Mouse (Mus musculus) C2C12 (cell line): ENCODE results near the gene Hspa4.

Experiments
- CTCF ChIP-seq: IDR thresholded peaks from one replicate; pipeline ENCODE4 v1.5.1; 2011; ENCODE audit not compliant: control insufficient read depth, insufficient read depth, insufficient read length
- MAX ChIP-seq: IDR thresholded peaks from one replicate; pipeline ENCODE4 v1.6.1; 2011; ENCODE audit warnings: mild to moderate bottlenecking, control low read depth
- MYOD1 ChIP-seq: IDR thresholded peaks from one replicate; pipeline ENCODE4 v1.6.1; 2011; ENCODE audit warnings: low read depth; ENCODE audit not compliant: control insufficient read depth, insufficient read length

DNA sequence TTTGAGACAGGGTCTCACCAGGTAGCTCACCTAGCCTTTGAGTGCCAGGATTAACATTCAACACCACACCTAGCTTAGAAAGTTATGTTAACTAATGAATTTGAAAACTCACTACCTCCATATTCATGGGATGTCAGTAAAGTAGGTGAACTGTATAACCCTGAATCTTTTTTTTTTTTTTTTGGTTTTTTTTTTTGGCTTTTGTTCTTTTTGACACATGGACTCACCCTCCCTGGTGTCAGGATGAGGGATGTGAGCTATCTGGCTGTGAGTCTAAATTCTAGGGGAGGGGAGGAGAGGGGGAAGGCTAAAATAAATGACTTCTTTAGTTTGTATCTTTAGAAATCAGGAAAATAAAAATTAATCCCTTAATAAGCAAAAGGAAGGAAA is 35.9 kb upstream of the Hspa4 start:
- no peak for TF ChIP-seq CTCF
- no peak for TF ChIP-seq MAX
- TF ChIP-seq MYOD1: no peak
